Mouse (Mus musculus): ENCODE results near the gene Srp68. TPM values are rescaled to one million over a fixed set of nuclear protein-coding genes. Genes with fewer than 3 reads are reported as not detected.

Gene Srp68
- total and polyA plus RNA-seq, 3 experiments = 146 to 228 (median 180) TPM

GRCm38 (mm10) chr11:116221931-116222739 lies 51.9 kb downstream of the Srp68 start:
- H3K9ac ChIP-seq (ENCODE audit: control insufficient read depth, low read depth, low read length, poor library complexity, severe bottlenecking) = no peak overlapping the region
- no peak for TF ChIP-seq POLR2A (IDR thresholded peaks at IDR 0.05; ENCODE audit: control insufficient read depth in 1 of 2, insufficient read depth in 1 of 2, low read depth in 1 of 2, low read length in 2 of 2, poor library complexity in 1 of 2)
- no peak overlapping the region for H3K27ac ChIP-seq (ENCODE audit: control insufficient read depth, low read depth, low read length)
- peaks cover 0 to 13% of the 10 kb centered on the region in 2 experiments; a peak in 1 of 4 replicates for H3K4me1 ChIP-seq (ENCODE audit: control insufficient read depth in 1 of 2, insufficient read depth in 2 of 2, low read length in 2 of 2)
- H3K36me3 ChIP-seq (ENCODE audit: control insufficient read depth in 1 of 2, insufficient read depth in 2 of 2, low read length in 2 of 2) = no peaks in the 10 kb centered on the region
- no peak overlapping the region for H3K4me3 ChIP-seq (ENCODE audit: control insufficient read depth in 1 of 2, insufficient read depth in 1 of 2, low read depth in 2 of 2, low read length in 2 of 2)
- DNase-seq (ENCODE audit: low read depth, low spot score) = no peak
- no peaks in the 10 kb centered on the region for H3K79me2 ChIP-seq (ENCODE audit: control insufficient read depth, insufficient read depth, low read length, poor library complexity)
- no peaks in the 10 kb centered on the region for H3K9me3 ChIP-seq (replicated peaks; ENCODE audit: insufficient read depth, low read length)
- H3K27me3 ChIP-seq (ENCODE audit: control insufficient read depth in 1 of 2, insufficient read depth in 2 of 2, low read length in 2 of 2) = no peaks in the 10 kb centered on the region

GRCm38 (mm10) chr11:116219885-116220284 lies 54.1 kb downstream of the Srp68 start:
- no peaks in the 10 kb centered on the region for H3K9me3 ChIP-seq (replicated peaks; ENCODE audit: insufficient read depth, low read length)
- H3K79me2 ChIP-seq (ENCODE audit: control insufficient read depth, insufficient read depth, low read length, poor library complexity) = no peaks in the 10 kb centered on the region
- TF ChIP-seq MEF2A (IDR thresholded peaks at IDR 0.05; ENCODE audit: extremely low read depth, insufficient replicate concordance, low read depth, low read length, poor library complexity, severe bottlenecking) (no peak), ZC3H11A (IDR thresholded peaks at IDR 0.05; ENCODE audit: low read depth, low read length) (peak; percentile 81), MYB (IDR thresholded peaks at IDR 0.05; ENCODE audit: low read depth, low read length) (no peak), KAT2A (conservative IDR thresholded peaks at IDR 0.05; ENCODE audit: low read depth, low read length) (no peak), MAFK (IDR thresholded peaks at IDR 0.05; ENCODE audit: borderline replicate concordance, low read depth, low read length) (no peak), RAD21 (IDR thresholded peaks at IDR 0.05; ENCODE audit: low read depth, low read length) (peak; percentile 74), MYC (IDR thresholded peaks at IDR 0.05; ENCODE audit: low read depth, low read length) (0 out of 2 replicates have a peak, but pooled peaks have one; percentile 52), NELFE (IDR thresholded peaks at IDR 0.05; ENCODE audit: low read depth, low read length) (no peak), TCF12 (IDR thresholded peaks at IDR 0.05; ENCODE audit: low read depth, low read length) (0 out of 2 replicates have a peak, but pooled peaks have one; percentile 20), ETS1 (IDR thresholded peaks at IDR 0.05; ENCODE audit: low read depth, low read length) (no peak), NRF1 (IDR thresholded peaks at IDR 0.05; ENCODE audit: insufficient read depth, low read depth, low read length, poor library complexity, severe bottlenecking) (peak; percentile 78), POLR2AphosphoS5 (IDR thresholded peaks at IDR 0.05; ENCODE audit: borderline replicate concordance, low read depth, low read length) (no peak), SMC3 (IDR thresholded peaks at IDR 0.05; ENCODE audit: low read depth, low read length) (peak; percentile 94), GATA1 (IDR thresholded peaks at IDR 0.05; ENCODE audit: low read depth, low read length) (0 out of 2 replicates have a peak, but pooled peaks have one; percentile 23), CTCF (IDR thresholded peaks at IDR 0.05 in 2 of 3, conservative IDR thresholded peaks at IDR 0.05 in 1 of 3; ENCODE audit: control insufficient read depth in 1 of 3, insufficient read depth in 1 of 3, low read depth in 2 of 3, low read length in 3 of 3, poor library complexity in 1 of 3, severe bottlenecking in 1 of 3) (peak; percentile 62 to 94 (median 90)), ZMIZ1 (IDR thresholded peaks at IDR 0.05; ENCODE audit: low read depth, low read length) (no peak), ELF1 (IDR thresholded peaks at IDR 0.05; ENCODE audit: low read depth, low read length) (0 out of 2 replicates have a peak, but pooled peaks have one; percentile 37), HCFC1 (IDR thresholded peaks at IDR 0.05; ENCODE audit: low read depth, low read length) (peak; percentile 61), E2F4 (IDR thresholded peaks at IDR 0.05; ENCODE audit: borderline replicate concordance, low read depth, low read length) (no peak), SIN3A (IDR thresholded peaks at IDR 0.05; ENCODE audit: low read length) (peak; percentile 24; the same call in 1 of the 2 replicates), UBTF (IDR thresholded peaks at IDR 0.05; ENCODE audit: borderline replicate concordance, insufficient read depth, low read depth, low read length) (no peak)
- H3K27me3 ChIP-seq (ENCODE audit: control insufficient read depth in 1 of 2, insufficient read depth in 2 of 2, low read length in 2 of 2) = no peaks in the 10 kb centered on the region
- peaks cover 0 to 13% of the 10 kb centered on the region in 2 experiments; a peak in 1 of 4 replicates for H3K4me1 ChIP-seq (ENCODE audit: control insufficient read depth in 1 of 2, insufficient read depth in 2 of 2, low read length in 2 of 2)
- H3K4me3 ChIP-seq (ENCODE audit: control insufficient read depth in 1 of 2, insufficient read depth in 1 of 2, low read depth in 2 of 2, low read length in 2 of 2) = no peak overlapping the region
- H3K27ac ChIP-seq (ENCODE audit: control insufficient read depth, low read depth, low read length) = no peak overlapping the region
- H3K36me3 ChIP-seq (ENCODE audit: control insufficient read depth in 1 of 2, insufficient read depth in 2 of 2, low read length in 2 of 2) = no peaks in the 10 kb centered on the region
- peak; percentile 73 for DNase-seq (ENCODE audit: low read depth, low spot score)
- no peak overlapping the region for H3K9ac ChIP-seq (ENCODE audit: control insufficient read depth, low read depth, low read length, poor library complexity, severe bottlenecking)
